Mouse (Mus musculus) urinary bladder, postnatal 10 days (tissue): ENCODE data around the gene 9530077C05Rik.
"Not testable (repeated sequence)": the region's sequence is repeated elsewhere in the genome, so short reads cannot be mapped to it uniquely, and the experiment has no call there.

Experiments
- DNase-seq: peaks from one replicate; pipeline ENCODE4 v3.0.0; 2022; ENCODE audit warnings: low spot score

9530077C05Rik gene

GRCm38 (mm10) chr9:22419877-22420276 lies 8.6 kb downstream of the 9530077C05Rik start:
- no peak for DNase-seq

GRCm38 (mm10) chr9:22420491-22420890 lies 9.2 kb downstream of the 9530077C05Rik start:
- no peak for DNase-seq

GRCm38 (mm10) chr9:22422559-22422958 lies 11.2 kb downstream of the 9530077C05Rik start:
- DNase-seq = no peak

- DNase-seq = no peak
These were observed 12.2 kb downstream of the 9530077C05Rik start for GRCm38 (mm10) chr9:22423507-22423906.

- no peak for DNase-seq
These were observed 12.9 kb downstream of the 9530077C05Rik start for GRCm38 (mm10) chr9:22424196-22424595.

DNA sequence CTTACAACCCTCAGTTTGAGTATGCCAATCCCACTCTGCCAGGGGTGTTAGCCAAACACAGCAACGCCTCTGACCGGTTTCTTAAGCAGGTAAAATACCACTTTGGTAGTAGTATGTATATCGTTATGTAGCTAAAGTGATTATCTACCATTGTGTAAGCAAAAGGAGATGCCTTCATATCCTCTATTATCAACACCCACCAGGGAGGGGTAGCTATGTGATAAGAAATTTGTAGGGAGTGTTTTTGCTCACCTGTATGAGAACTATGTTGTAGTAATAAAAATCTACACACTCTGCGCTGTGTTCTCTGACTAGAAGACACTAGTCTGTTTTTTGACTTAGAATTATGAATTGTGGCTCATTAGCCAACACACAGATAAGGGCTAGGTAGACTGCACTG lies 13.4 kb downstream of the 9530077C05Rik start:
- DNase-seq = no peak

DNA sequence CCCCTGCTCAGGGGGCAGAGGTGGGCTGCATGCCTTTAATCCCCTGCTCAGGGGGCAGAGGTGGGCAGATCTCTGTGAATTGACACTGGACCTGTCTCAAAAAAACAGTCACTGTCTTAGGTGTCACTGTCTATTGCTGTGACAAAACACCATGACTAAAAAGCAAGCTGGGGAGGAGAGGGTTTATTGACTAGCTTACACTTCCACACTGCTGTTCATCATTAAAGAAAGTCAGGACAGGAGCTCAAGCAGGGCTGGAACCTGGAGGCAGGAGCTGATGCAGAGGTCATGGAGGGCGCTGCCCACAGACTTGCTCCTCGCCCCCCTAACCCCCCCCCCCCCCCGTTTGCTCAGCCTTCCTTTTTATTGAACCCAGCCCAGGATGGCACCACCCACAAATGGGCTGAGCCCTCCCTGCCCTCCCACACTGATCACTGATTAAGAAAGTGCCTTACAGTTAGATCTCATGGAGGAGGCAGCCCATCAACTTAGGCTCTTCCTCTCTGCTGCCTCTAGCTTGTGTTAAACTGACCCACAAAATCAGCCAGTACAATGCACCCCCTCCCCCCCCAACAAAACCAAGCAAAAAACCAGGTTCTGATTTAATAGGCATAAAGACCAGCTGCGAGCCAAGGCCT lies 16.8 kb downstream of the 9530077C05Rik start:
- no peak for DNase-seq

DNA sequence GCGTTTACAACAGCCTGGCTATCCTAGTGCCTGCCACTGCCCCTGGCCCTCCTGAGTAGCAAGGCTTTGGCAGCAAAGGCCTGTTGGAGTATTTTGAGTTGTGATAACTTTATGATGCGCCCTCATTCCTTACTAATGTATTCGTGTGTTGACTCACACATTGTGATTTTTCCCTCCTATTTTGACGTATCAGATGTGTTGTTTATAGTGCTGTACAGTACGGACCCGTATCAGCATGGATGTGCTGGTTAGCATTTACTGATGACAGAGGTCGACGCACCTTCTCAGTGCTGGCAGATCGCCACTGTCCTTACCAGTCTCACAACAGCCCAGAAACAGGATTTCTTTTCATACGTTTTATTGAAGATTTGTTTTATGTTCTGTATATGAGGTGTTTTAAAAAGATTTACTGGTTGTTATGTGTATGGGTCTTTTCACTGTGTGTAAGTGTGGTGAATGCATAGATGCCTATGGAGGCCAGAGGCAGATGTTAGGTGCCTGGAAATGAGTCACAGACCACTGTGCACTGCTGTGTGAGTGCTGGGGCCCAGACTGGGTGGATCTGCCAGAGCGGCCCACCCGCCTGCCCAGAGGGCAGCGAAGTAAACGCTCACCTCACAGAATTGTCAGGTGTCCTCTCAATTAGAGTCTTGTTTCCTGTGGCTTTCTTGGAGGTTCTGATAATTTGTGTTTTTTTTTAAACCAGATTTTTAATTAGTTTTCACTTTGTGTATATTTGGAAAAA lies 17.5 kb downstream of the 9530077C05Rik start:
- DNase-seq = no peak

DNA sequence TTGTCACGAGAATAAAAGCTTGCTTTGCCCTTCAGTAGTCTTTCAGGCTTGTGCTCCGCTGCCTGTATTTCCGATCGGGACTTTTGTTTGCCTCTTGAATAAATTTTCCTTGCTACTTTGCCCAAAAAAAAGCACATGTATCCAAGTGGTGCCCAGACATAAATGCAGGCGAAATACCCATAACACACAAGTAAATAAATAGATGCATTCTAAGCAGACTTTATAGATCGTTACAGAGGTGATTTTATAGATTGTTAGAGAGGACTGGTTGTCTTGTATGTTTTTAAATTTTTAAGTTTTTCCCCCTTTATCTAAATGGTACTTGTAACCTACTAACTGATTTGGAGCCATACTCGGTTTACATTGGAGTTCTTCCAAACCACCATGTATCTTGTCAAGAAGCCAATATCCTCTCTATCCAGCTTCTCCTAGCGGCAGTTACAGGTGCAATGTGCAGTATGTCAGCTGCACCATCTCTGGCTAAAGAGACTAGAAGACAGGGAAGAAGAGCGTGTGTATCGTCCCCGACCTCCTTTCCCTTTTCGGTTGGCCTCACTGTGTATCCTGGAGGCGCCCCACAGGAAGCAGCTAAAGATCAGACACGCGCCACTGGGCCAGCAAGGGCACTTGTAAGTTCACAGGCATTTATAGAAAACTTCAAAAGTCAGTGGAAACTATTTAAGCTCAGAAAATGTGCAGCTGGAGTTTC lies 18.4 kb downstream of the 9530077C05Rik start:
- DNase-seq = no peak

- DNase-seq = no peak
These were observed 19.1 kb downstream of the 9530077C05Rik start for GRCm38 (mm10) chr9:22430315-22430840.

GRCm38 (mm10) chr9:22433221-22433620 lies 21.9 kb downstream of the 9530077C05Rik start:
- DNase-seq = no peak

GRCm38 (mm10) chr9:22434101-22434500 lies 22.8 kb downstream of the 9530077C05Rik start:
- DNase-seq = no peak

DNA sequence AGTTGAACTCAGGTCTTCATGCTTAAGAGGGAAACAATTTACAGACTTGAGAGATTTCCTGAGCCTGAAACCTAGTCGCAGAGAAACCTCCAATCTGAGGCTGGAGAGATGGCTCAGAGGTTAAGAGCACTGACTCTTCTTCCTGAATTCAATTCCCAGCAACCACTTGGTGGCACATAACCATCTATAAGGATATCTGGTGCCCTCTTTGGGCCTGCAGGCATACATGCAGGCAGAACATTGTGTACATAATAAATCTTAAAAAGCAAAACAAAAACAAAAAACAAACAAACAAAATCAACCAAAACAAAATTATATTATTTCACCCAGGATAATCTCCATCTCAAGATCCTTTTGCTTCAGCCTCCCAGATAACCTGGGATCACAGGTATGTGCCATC lies 27.5 kb downstream of the 9530077C05Rik start:
- DNase-seq = no peak

DNA sequence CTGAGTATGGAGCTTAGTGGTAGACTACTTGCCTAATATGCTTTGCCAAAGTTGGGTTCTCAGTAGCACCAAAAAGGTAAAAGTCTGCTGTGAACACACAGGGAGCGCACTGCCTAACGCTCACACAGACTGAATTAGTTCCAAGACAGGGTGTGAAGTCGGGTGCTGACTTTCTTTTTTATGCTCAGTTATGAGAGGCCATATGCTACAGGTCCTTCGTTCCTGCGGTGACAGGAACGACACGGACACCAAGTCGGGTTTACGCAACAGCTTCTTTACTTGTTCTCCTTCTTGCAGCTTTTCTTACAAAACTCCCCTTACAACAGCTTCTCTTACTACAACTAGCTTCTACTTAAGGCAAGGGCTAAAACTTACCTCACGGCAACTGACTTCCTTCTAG lies 31.8 kb downstream of the 9530077C05Rik start:
- DNase-seq = no peak

- DNase-seq = no peak
These were observed 33.8 kb downstream of the 9530077C05Rik start for GRCm38 (mm10) chr9:22445123-22445522.

DNA sequence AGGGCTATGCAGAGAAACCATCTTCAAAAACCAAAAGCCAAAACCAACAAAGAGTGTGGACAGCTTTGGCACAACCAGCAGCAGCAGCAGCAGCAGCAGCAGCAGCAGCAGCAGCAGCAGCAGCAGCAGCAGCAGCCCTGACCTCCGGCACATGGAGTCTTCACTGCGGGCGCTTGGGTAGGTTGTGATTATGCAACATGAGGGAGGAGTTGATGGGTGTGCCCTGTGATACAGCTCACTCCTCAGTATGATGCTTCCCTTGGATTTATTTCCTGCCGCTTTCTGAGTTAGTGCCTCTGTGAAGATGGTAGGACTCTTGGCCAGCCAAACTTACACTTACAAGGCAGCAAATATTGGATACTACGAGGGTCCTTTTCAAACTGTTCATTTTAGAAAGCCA lies 35.9 kb downstream of the 9530077C05Rik start:
- no peak for DNase-seq

DNA sequence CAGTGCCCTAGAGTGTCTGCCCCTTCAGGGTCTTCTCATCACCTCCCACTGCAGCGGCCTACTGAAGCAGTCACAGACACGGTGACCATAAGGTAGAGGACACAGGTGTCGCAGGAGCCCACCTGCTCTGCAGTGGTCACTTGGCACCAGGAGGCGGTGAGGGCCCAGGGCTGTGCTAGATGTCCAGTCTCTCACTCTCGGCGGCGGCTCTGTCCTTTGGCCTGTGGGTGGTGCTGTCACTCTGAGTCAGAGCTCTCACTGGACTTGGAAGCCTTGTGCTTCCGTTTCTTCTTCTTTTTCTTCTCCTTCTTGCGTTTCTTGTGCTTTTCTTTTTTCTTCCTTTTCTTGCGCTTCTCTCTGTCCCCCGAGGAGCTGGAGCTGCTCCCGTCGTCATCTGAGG lies 37.1 kb downstream of the 9530077C05Rik start:
- no peak for DNase-seq

DNA sequence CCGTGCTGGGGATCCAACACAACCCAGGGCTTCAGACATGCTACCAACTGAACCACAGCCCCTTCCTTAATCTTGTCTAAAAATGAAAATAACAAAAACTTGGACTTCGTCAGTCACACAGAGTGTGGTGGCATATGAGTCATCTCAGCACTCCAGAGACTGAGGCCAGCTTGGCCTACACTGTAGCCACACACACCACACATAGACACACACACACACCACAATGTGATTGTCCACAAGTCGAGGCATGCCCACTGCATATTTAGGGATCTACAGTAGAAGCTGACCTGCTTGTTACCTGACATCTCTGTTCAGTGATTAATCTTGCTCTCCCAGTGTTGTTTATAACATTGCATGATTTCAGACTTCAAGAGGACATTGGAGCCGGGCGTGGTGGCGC lies 37.9 kb downstream of the 9530077C05Rik start:
- no peak for DNase-seq

- DNase-seq = no peak
These were observed 41.4 kb downstream of the 9530077C05Rik start for GRCm38 (mm10) chr9:22452697-22453096.

DNA sequence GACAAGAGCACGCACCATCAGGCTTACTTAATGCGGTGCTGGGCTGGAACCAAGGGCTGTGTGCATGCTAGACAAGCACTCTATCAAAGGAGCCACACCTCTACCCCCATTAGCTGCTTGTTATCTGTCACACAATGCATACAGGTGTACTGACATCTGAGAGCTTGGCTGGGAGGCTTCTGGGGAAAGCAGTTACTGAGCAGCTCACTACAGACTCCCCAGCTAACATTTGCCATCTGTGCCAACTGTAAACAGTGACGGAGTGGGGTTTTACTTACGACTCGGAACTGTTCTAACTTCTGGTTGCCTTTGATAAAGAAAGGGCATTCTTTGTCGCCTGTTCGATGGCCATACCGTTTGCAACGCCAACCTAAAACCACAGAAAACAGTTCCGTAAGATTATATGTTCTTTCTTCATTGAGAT lies 42.2 kb downstream of the 9530077C05Rik start:
- DNase-seq = no peak

DNA sequence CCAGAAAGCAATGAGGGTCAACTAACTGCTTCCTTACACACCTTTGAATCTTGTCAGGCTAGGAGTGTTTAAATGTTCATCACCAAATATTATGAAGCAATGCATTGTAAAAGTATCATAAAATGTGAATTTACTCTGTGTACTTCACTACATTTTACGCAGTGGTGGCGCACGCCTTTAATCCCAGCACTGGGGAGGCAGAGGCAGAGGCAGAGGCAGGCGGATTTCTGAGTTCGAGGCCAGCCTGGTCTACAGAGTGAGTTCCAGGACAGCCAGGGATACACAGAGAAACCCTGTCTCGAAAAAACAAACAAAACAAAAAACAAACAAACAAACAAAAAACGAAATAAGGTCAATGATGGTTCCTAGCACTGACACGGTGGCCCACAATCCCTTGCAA lies 42.7 kb downstream of the 9530077C05Rik start, which contains the start of gene Gm17545:
Gene Gm17545 (plus strand): TSS at position 301 of the 400 bp plus-strand sequence.
- DNase-seq = not testable (repeated sequence)

DNA sequence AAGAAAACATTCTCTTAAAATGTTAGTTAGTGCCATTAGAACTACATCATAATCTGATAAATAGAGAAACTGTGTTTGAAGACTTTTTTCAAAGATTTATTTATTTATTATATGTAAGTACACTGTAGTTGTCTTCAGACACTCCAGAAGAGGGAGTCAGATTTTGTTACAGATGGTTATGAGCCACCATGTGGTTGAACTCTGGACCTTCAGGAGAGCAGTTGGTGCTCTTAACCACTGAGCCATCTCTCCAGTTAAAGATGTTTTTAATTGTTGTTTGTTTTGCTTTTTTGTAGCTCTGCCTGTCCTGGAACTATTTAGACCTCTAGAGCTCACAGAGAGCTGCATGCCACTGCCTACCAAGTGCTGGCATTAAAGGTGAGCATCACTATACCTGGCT lies 43.7 kb downstream of the 9530077C05Rik start:
- no peak for DNase-seq
